Mouse (Mus musculus): ENCODE measurements around the gene Gnb1l. TPM values are rescaled to one million over a fixed set of nuclear protein-coding genes. Genes with fewer than 3 reads are reported as not detected.
A peak's percentile ranks its signal among the peaks of the same experiment; 100 is the strongest.
"Not testable (repeated sequence)": the region's sequence is repeated elsewhere in the genome, so short reads cannot be mapped to it uniquely, and the experiment has no call there.

Gnb1l gene
- polyA plus RNA-seq, 1 experiment from 2014 or later: 15.0 TPM

- Histone ChIP-seq H3K4me1 (no peaks in the 10 kb centered on the region), H3K27ac (no peak overlapping the region), H3K4me2 (no peak overlapping the region), H3K4me3 (no peak overlapping the region), H3K27me3 (replicated peaks) (no peaks in the 10 kb centered on the region), H3K36me3 (no peaks in the 10 kb centered on the region), H3K9me3 (replicated peaks) (no peaks in the 10 kb centered on the region), H3K9ac (no peak overlapping the region)
- no peak for ATAC-seq
Measured at GRCm38 (mm10) chr16:18518091-18518490, 19.6 kb downstream of the Gnb1l start.

GRCm38 (mm10) chr16:18523563-18524245 lies 25.2 kb downstream of the Gnb1l start:
- ATAC-seq: no peak
- Histone ChIP-seq H3K27me3 (replicated peaks) (no peaks in the 10 kb centered on the region), H3K4me2 (no peak overlapping the region), H3K9me3 (replicated peaks) (no peaks in the 10 kb centered on the region), H3K27ac (no peak overlapping the region), H3K4me3 (no peak overlapping the region), H3K36me3 (no peaks in the 10 kb centered on the region), H3K4me1 (no peaks in the 10 kb centered on the region), H3K9ac (no peak overlapping the region)
- 82% methylated on average over 8 of the region's 8 CpGs for WGBS (ENCODE audit: insufficient replicate concordance)

- no peak for ATAC-seq
- no peak overlapping the region for H3K27ac ChIP-seq
- no peak overlapping the region for H3K4me3 ChIP-seq
- H3K36me3 ChIP-seq: 0 out of 2 replicates have a peak, but pooled peaks cover 3% of the 10 kb centered on the region
- H3K9me3 ChIP-seq (replicated peaks): no peaks in the 10 kb centered on the region
- H3K9ac ChIP-seq: no peak overlapping the region
- no peaks in the 10 kb centered on the region for H3K4me1 ChIP-seq
- no peak overlapping the region for H3K4me2 ChIP-seq
- WGBS (ENCODE audit: insufficient replicate concordance): 86% methylated on average over 5 of the region's 5 CpGs
- no peaks in the 10 kb centered on the region for H3K27me3 ChIP-seq (replicated peaks)
Measured at GRCm38 (mm10) chr16:18528656-18529055, 30.1 kb downstream of the Gnb1l start.

GRCm38 (mm10) chr16:18533061-18533460 lies 34.5 kb downstream of the Gnb1l start:
- not testable (repeated sequence) for H3K4me1 ChIP-seq; H3K9me3 ChIP-seq (replicated peaks); H3K4me2 ChIP-seq; H3K9ac ChIP-seq; H3K4me3 ChIP-seq; H3K27me3 ChIP-seq (replicated peaks); H3K36me3 ChIP-seq; H3K27ac ChIP-seq
- WGBS (ENCODE audit: insufficient replicate concordance): 87% methylated on average over 7 of the region's 7 CpGs
- ATAC-seq: peak; percentile 100

- no peak overlapping the region for H3K4me2 ChIP-seq
- H3K9me3 ChIP-seq (replicated peaks): no peaks in the 10 kb centered on the region
- H3K27ac ChIP-seq: no peak overlapping the region
- no peaks in the 10 kb centered on the region for H3K4me1 ChIP-seq
- ATAC-seq: no peak
- H3K4me3 ChIP-seq: no peak overlapping the region
- WGBS (ENCODE audit: insufficient replicate concordance): 76% methylated on average over 3 of the region's 3 CpGs
- no peaks in the 10 kb centered on the region for H3K27me3 ChIP-seq (replicated peaks)
- H3K9ac ChIP-seq: no peak overlapping the region
- H3K36me3 ChIP-seq: no peaks in the 10 kb centered on the region
Measured at GRCm38 (mm10) chr16:18537407-18537990, 39.0 kb downstream of the Gnb1l start.

- 64% methylated on average over 6 of the region's 6 CpGs for WGBS (ENCODE audit: insufficient replicate concordance)
- ATAC-seq: no peak
- Histone ChIP-seq H3K9ac (no peak overlapping the region), H3K36me3 (no peaks in the 10 kb centered on the region), H3K4me3 (no peak overlapping the region), H3K9me3 (replicated peaks) (no peaks in the 10 kb centered on the region), H3K27ac (no peak overlapping the region), H3K27me3 (replicated peaks) (no peaks in the 10 kb centered on the region), H3K4me1 (no peaks in the 10 kb centered on the region), H3K4me2 (no peak overlapping the region)
Measured at GRCm38 (mm10) chr16:18539281-18539680, 40.8 kb downstream of the Gnb1l start.

GRCm38 (mm10) chr16:18543151-18543829 lies 44.8 kb downstream of the Gnb1l start:
- no peak for ATAC-seq
- no peak overlapping the region for H3K27ac ChIP-seq
- H3K4me1 ChIP-seq: no peaks in the 10 kb centered on the region
- no peaks in the 10 kb centered on the region for H3K36me3 ChIP-seq
- H3K4me2 ChIP-seq: no peak overlapping the region
- H3K9me3 ChIP-seq (replicated peaks): no peaks in the 10 kb centered on the region
- no peak overlapping the region for H3K4me3 ChIP-seq
- no peak overlapping the region for H3K9ac ChIP-seq
- no peaks in the 10 kb centered on the region for H3K27me3 ChIP-seq (replicated peaks)
- WGBS (ENCODE audit: insufficient replicate concordance): 70% methylated on average over 8 of the region's 8 CpGs

GRCm38 (mm10) chr16:18547891-18548290 lies 49.4 kb downstream of the Gnb1l start:
- Histone ChIP-seq H3K4me3 (no peak overlapping the region), H3K4me2 (no peak overlapping the region), H3K36me3 (no peaks in the 10 kb centered on the region), H3K27me3 (replicated peaks) (no peaks in the 10 kb centered on the region), H3K9me3 (replicated peaks) (no peaks in the 10 kb centered on the region), H3K9ac (no peak overlapping the region), H3K4me1 (no peaks in the 10 kb centered on the region), H3K27ac (no peak overlapping the region)
- ATAC-seq: no peak
- WGBS (ENCODE audit: insufficient replicate concordance): 72% methylated on average over 5 of the region's 5 CpGs

GRCm38 (mm10) chr16:18551604-18552003 lies 53.1 kb downstream of the Gnb1l start:
- ATAC-seq: no peak
- no peaks in the 10 kb centered on the region for H3K4me1 ChIP-seq
- H3K9me3 ChIP-seq (replicated peaks): no peaks in the 10 kb centered on the region
- H3K27me3 ChIP-seq (replicated peaks): no peaks in the 10 kb centered on the region
- 55% methylated on average over 9 of the region's 9 CpGs for WGBS (ENCODE audit: insufficient replicate concordance)
- no peaks in the 10 kb centered on the region for H3K36me3 ChIP-seq
- H3K27ac ChIP-seq: no peak overlapping the region
- no peak overlapping the region for H3K9ac ChIP-seq
- no peak overlapping the region for H3K4me2 ChIP-seq
- H3K4me3 ChIP-seq: no peak overlapping the region

- Histone ChIP-seq H3K4me1 (no peaks in the 10 kb centered on the region), H3K36me3 (no peaks in the 10 kb centered on the region), H3K4me3 (no peak overlapping the region), H3K9ac (no peak overlapping the region), H3K27me3 (replicated peaks) (no peaks in the 10 kb centered on the region), H3K27ac (no peak overlapping the region), H3K9me3 (replicated peaks) (no peaks in the 10 kb centered on the region), H3K4me2 (no peak overlapping the region)
- WGBS (ENCODE audit: insufficient replicate concordance): 73% methylated on average over 11 of the region's 11 CpGs
- no peak for ATAC-seq
Measured at GRCm38 (mm10) chr16:18552106-18552710, 53.7 kb downstream of the Gnb1l start.

GRCm38 (mm10) chr16:18554721-18555120 lies 56.2 kb downstream of the Gnb1l start:
- Histone ChIP-seq H3K9ac (no peak overlapping the region), H3K4me2 (no peak overlapping the region), H3K4me1 (no peaks in the 10 kb centered on the region), H3K9me3 (replicated peaks) (no peaks in the 10 kb centered on the region), H3K36me3 (no peaks in the 10 kb centered on the region), H3K27ac (no peak overlapping the region), H3K4me3 (no peak overlapping the region), H3K27me3 (replicated peaks) (no peaks in the 10 kb centered on the region)
- whole genome bisulfite sequencing (ENCODE audit: insufficient replicate concordance): 46% methylated on average over 2 of the region's 2 CpGs
- ATAC-seq: no peak

GRCm38 (mm10) chr16:18555235-18555935 lies 56.9 kb downstream of the Gnb1l start:
- H3K4me2 ChIP-seq: no peak overlapping the region
- H3K9me3 ChIP-seq (replicated peaks): no peaks in the 10 kb centered on the region
- H3K27ac ChIP-seq: no peak overlapping the region
- H3K36me3 ChIP-seq: no peaks in the 10 kb centered on the region
- WGBS (ENCODE audit: insufficient replicate concordance): 60% methylated on average over 17 of the region's 17 CpGs
- no peaks in the 10 kb centered on the region for H3K27me3 ChIP-seq (replicated peaks)
- ATAC-seq: no peak
- no peaks in the 10 kb centered on the region for H3K4me1 ChIP-seq
- H3K9ac ChIP-seq: no peak overlapping the region
- no peak overlapping the region for H3K4me3 ChIP-seq

Measured in liver, embryonic 12.5 days (tissue).